Mouse (Mus musculus) bone marrow, adult 2 months (tissue): ENCODE results near the gene Srgap2.
"Not testable (repeated sequence)": the region's sequence is repeated elsewhere in the genome, so short reads cannot be mapped to it uniquely, and the experiment has no call there.

Experiments used
- CTCF ChIP-seq: fragments of 200-500 bp; IDR thresholded peaks from 2 replicates; pipeline ENCODE4 v1.5.1; 2011; ENCODE audit warnings: low read length, control low read depth; ENCODE audit not compliant: control insufficient read depth, insufficient read depth
- POLR2A ChIP-seq: fragments of 200-500 bp; IDR thresholded peaks from 2 replicates; pipeline ENCODE4 v1.6.1; 2011; ENCODE audit warnings: low read depth, mild to moderate bottlenecking, control low read depth, low read length, borderline replicate concordance; ENCODE audit not compliant: control insufficient read depth

- peak; percentile 20; the same call in 1 of the 2 replicates for TF ChIP-seq CTCF
- not testable (repeated sequence) for TF ChIP-seq POLR2A
Measured at GRCm38 (mm10) chr1:131329093-131329492, 198.1 kb downstream of the Srgap2 start.
